Mouse (Mus musculus) kidney, postnatal 0 days (tissue): ENCODE measurements at regions not wholly inside any gene's neighbourhood (a gene's known extent, or its start where the extent isn't known, plus 50 kb on each side); places are given as distances from the start of the nearest gene placed in this dataset.

Source experiments
- ATAC-seq: fragments of 200-750 bp; cut with Nextera tagmentation; replicated peaks from 2 replicates; pipeline ENCODE4 v1.8.0; 2017; ENCODE audit warnings: low read depth, moderate number of reproducible peaks, moderate TSS enrichment, moderate library complexity; ENCODE audit not compliant: low FRiP score
- DNase-seq: peaks from one replicate; pipeline ENCODE4 v3.0.0-alpha.2; 2016; ENCODE audit warnings: low spot score
- H3K27ac ChIP-seq: fragments of 300-500 bp; sonication (generic); 2 replicates; pipeline ENCODE4 v1.5.1; 2014; ENCODE audit warnings: mild to moderate bottlenecking
- H3K27me3 ChIP-seq: fragments of 300-500 bp; sonication (generic); 2 replicates; pipeline ENCODE4 v1.6.1; 2014; ENCODE audit warnings: low read length, mixed read lengths; ENCODE audit not compliant: insufficient read depth
- H3K36me3 ChIP-seq: fragments of 300-500 bp; sonication (generic); 2 replicates; pipeline ENCODE4 v1.6.1; 2014; ENCODE audit warnings: low read length, mixed read lengths; ENCODE audit not compliant: insufficient read depth
- H3K4me1 ChIP-seq: fragments of 300-500 bp; sonication (generic); replicated peaks from 2 replicates; pipeline ENCODE4 v1.6.1; 2014; ENCODE audit warnings: antibody characterized with exemption, low read length, mixed read lengths; ENCODE audit not compliant: insufficient read depth
- H3K4me2 ChIP-seq: fragments of 300-500 bp; sonication (generic); 2 replicates; pipeline ENCODE4 v1.6.1; 2014; ENCODE audit warnings: mild to moderate bottlenecking, low read length, moderate library complexity, mixed read lengths
- H3K4me3 ChIP-seq: fragments of 300-500 bp; sonication (generic); replicated peaks from 2 replicates; pipeline ENCODE4 v1.5.1; 2014; ENCODE audit warnings: low read depth, low read length
- H3K9ac ChIP-seq: fragments of 300-500 bp; sonication (generic); 2 replicates; pipeline ENCODE4 v1.6.1; 2014; ENCODE audit warnings: low read depth, low read length
- H3K9me3 ChIP-seq: fragments of 300-500 bp; sonication (generic); replicated peaks from 2 replicates; pipeline ENCODE4 v1.6.1; 2016; ENCODE audit warnings: low read length, inconsistent platforms, mixed read lengths
- CTCF ChIP-seq: IDR thresholded peaks from 2 replicates; pipeline ENCODE4 v1.5.1; 2016; ENCODE audit warnings: antibody characterized with exemption, low read depth, mild to moderate bottlenecking, moderate library complexity
- WGBS: fragments of 180-500 bp; shearing (Covaris S2); extraction: QIAGEN DNeasy Blood & Tissue Kit; methylation state at CpG from one replicate; pipeline ENCODE4 v1.1.7; 2014; 5-methylcytosine and 5-hydroxymethylcytosine counted together

DNA sequence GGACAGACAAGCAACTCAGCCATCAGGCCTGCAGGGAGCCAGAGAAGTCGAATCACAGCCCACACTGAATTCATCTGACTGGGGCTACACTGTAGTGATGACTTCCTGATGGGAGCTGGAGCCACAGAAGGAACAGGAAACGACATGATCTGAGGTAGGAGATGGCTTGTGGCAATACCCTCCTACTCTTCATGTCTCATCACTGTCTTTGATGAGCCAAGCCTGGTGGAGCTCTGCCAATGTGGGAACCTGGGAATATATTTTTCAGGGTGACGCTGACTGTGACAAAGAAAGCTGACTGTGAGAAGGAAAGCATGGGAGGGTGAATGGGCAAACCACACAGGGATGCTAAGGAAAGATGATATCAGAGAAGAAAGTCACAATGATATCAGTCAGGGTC, 67.6 kb upstream of the Alk start:
- Histone ChIP-seq H3K27ac (no peak overlapping the region), H3K4me2 (no peak overlapping the region), H3K4me1 (no peaks in the 10 kb centered on the region), H3K9me3 (no peaks in the 10 kb centered on the region), H3K4me3 (no peak overlapping the region), H3K27me3 (no peaks in the 10 kb centered on the region), H3K9ac (no peak overlapping the region), H3K36me3 (no peaks in the 10 kb centered on the region)
- DNase-seq, result no peak
- 57% methylated on average over 3 of the region's 3 CpGs for WGBS
- no peak for ATAC-seq
- TF ChIP-seq CTCF, result no peak

DNA sequence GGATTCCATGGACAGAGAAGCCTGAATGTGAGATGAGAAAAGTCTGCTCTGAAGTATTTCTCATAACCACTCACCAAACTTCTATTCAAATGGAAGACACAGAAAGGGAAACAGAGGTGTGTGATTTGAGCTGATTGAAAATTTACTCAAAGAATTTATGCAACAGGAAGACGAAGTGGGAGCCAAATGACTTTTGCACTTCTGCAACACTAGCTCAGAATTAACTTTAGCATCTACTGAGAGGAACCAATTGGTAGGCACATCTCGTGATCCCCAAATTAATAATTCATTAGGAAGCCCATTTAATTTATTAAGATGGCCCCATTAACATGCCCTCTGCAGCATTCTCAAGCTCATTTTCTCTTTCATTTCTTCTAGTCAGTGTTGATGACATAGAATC, 62.5 kb upstream of the Alk start:
- no peak for DNase-seq
- H3K27me3 ChIP-seq, result no peaks in the 10 kb centered on the region

DNA sequence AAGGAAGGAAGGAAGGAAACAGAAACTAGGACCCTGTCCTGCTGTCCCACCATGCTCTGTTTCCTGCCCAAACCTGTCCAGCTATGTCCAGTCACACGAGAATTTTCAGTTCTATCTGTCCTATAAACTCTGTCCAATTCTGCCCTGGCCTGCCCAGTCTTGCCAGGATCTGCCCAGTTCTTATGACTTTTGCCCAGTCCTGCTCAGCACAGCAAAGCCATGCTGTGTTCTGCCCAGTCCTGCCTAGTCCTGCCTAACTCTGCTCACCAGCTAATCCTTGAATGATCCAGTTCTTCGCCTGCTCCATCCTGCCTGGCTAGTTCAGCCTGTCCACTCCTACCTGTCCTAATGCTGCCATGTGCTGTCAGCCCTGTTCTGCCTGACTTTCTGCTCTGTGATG, 57.3 kb upstream of the Alk start:
- Histone ChIP-seq H3K9ac (no peak overlapping the region), H3K4me3 (no peak overlapping the region), H3K4me1 (no peaks in the 10 kb centered on the region), H3K4me2 (no peak overlapping the region), H3K36me3 (no peaks in the 10 kb centered on the region), H3K27me3 (no peaks in the 10 kb centered on the region), H3K27ac (no peak overlapping the region), H3K9me3 (no peaks in the 10 kb centered on the region)
- ATAC-seq (no peak), DNase-seq (no peak)
- no peak for TF ChIP-seq CTCF
- WGBS, result 71% methylated on average over 2 of the region's 2 CpGs

More for the DNA sequence above, 62.5 kb upstream of the Alk start:
- ATAC-seq, result no peak
- Histone ChIP-seq H3K36me3 (no peaks in the 10 kb centered on the region), H3K9ac (no peak overlapping the region), H3K4me3 (no peak overlapping the region), H3K4me2 (no peak overlapping the region), H3K27ac (no peak overlapping the region), H3K9me3 (no peaks in the 10 kb centered on the region), H3K4me1 (no peaks in the 10 kb centered on the region)
- WGBS, result 69% methylated on average over 2 of the region's 2 CpGs
- no peak for TF ChIP-seq CTCF

DNA sequence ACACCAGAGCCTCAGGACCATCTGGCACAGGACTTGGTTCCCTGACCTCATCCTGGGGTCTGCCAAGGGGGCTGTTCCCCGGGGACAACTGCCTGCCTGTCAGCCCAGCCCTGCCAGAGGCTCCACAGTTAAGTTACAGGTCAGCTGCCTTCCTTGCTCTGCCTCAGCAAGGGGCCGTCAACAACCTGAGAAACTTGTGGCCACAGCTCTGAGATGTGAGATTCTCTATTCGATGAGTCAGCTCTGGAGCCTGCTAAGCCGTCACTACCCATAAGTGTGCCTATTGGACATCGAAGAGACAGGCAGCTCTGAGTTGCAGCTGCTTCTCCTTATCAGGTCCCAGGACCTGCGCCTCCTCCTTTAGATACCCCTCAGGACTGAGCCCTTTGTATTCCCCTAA, 54.3 kb upstream of the Alk start:
- Histone ChIP-seq H3K9me3 (no peaks in the 10 kb centered on the region), H3K36me3 (no peaks in the 10 kb centered on the region), H3K27ac (no peak overlapping the region), H3K9ac (no peak overlapping the region), H3K4me1 (no peaks in the 10 kb centered on the region), H3K27me3 (no peaks in the 10 kb centered on the region), H3K4me3 (no peak overlapping the region), H3K4me2 (no peak overlapping the region)
- 64% methylated on average over 6 of the region's 6 CpGs for WGBS
- ATAC-seq (no peak), DNase-seq (no peak)
- TF ChIP-seq CTCF, result no peak

DNA sequence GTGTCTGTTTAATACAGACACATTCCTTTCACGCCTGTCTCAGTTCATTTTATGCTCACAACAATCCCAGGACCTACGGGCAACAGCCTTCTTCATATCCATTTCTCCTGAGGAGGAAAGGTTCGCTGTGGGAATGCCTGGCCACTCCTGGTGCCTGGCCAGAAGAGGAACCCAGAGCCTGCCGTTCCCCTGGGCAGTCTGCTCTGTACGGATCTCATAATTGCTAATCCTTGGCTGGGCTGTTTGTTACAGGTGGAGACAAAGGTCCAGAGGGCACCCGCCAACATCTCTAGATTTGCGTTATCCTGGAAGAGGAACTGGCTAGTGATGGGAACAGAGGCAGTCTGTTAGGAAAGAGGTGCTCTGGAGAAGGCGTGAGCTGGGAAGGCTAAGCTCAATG, 53.4 kb upstream of the Alk start:
- WGBS, result 47% methylated on average over 8 of the region's 8 CpGs
- DNase-seq, result no peak
- H3K27ac ChIP-seq, result no peak overlapping the region

More for the DNA sequence above, 53.4 kb upstream of the Alk start:
- no peaks in the 10 kb centered on the region for H3K27me3 ChIP-seq
- no peak for TF ChIP-seq CTCF
- no peak overlapping the region for H3K4me2 ChIP-seq
- ATAC-seq, result no peak
- H3K4me1 ChIP-seq, result no peaks in the 10 kb centered on the region
- H3K9ac ChIP-seq, result no peak overlapping the region
- H3K36me3 ChIP-seq, result no peaks in the 10 kb centered on the region
- H3K4me3 ChIP-seq, result no peak overlapping the region
- no peaks in the 10 kb centered on the region for H3K9me3 ChIP-seq
